Mouse (Mus musculus) thymus, adult 2 months (tissue): ENCODE results near the gene Erf. TPM values are rescaled to one million over a fixed set of nuclear protein-coding genes. Genes with fewer than 3 reads are reported as not detected.

ENCODE experiments used
- DNase-seq: peaks from one replicate; pipeline ENCODE4 v3.0.0; 2021
- H3K27ac ChIP-seq: fragments of 200-500 bp; 2 replicates; pipeline ENCODE4 v1.5.1; 2012; ENCODE audit warnings: low read length, control low read depth; ENCODE audit not compliant: control insufficient read depth, insufficient read depth
- H3K27me3 ChIP-seq: fragments of 200-500 bp; 2 replicates; pipeline ENCODE4 v1.6.1; 2012; ENCODE audit warnings: mild to moderate bottlenecking, low read length, moderate library complexity, mixed read lengths; ENCODE audit not compliant: control insufficient read depth, insufficient read depth
- H3K36me3 ChIP-seq: fragments of 200-500 bp; 2 replicates; pipeline ENCODE4 v1.6.1; 2012; ENCODE audit warnings: mild to moderate bottlenecking, low read length, moderate library complexity; ENCODE audit not compliant: control insufficient read depth, insufficient read depth
- H3K4me1 ChIP-seq: fragments of 200-500 bp; replicated peaks from 2 replicates; pipeline ENCODE4 v1.6.1; 2012; ENCODE audit warnings: low read length; ENCODE audit not compliant: control insufficient read depth, insufficient read depth
- H3K4me3 ChIP-seq: fragments of 200-500 bp; 2 replicates; pipeline ENCODE4 v1.5.1; 2012; ENCODE audit warnings: mild to moderate bottlenecking, low read length, control low read depth, moderate library complexity; ENCODE audit not compliant: control insufficient read depth, insufficient read depth
- CTCF ChIP-seq: fragments of 200-500 bp; IDR thresholded peaks from 2 replicates; pipeline ENCODE4 v1.5.1; 2012; ENCODE audit warnings: mild to moderate bottlenecking, control low read depth, low read length, moderate library complexity, borderline replicate concordance; ENCODE audit not compliant: control insufficient read depth, poor library complexity, insufficient read depth; ENCODE audit errors: extremely low read depth
- POLR2A ChIP-seq: fragments of 200-500 bp; IDR thresholded peaks from 2 replicates; pipeline ENCODE4 v1.6.1; 2012; ENCODE audit warnings: mild to moderate bottlenecking, low read length, control low read depth, moderate library complexity; ENCODE audit not compliant: control insufficient read depth, poor library complexity, insufficient read depth; ENCODE audit errors: extremely low read depth
- WGBS: fragments of 180-500 bp; shearing (Covaris S2); methylation state at CpG from one replicate; pipeline ENCODE4 v1.1.7; 2018; 5-methylcytosine and 5-hydroxymethylcytosine counted together
- polyA plus RNA-seq: library from polyadenylated mRNA; depleted of rRNA; stranded (reverse); fragments of >200 nt; gene quantifications from 2 replicates; pipeline ENCODE4 v1.2.3, GENCODE M21; 2012

Erf gene
- polyA plus RNA-seq, 1 experiment, result 59.4 TPM

- WGBS, result 28% methylated on average over 12 of the region's 12 CpGs
- no peaks in the 10 kb centered on the region for H3K27me3 ChIP-seq
- H3K36me3 ChIP-seq, result peaks cover 12% of the 10 kb centered on the region
- H3K4me3 ChIP-seq, result peak overlapping the region; percentile 24
- H3K27ac ChIP-seq, result peak overlapping the region; percentile 16
- no peak for TF ChIP-seq CTCF
- no peak for TF ChIP-seq POLR2A
- H3K4me1 ChIP-seq, result peaks cover 49% of the 10 kb centered on the region
- DNase-seq, result no peak
These were observed 30.7 kb upstream of the Erf start for GRCm38 (mm10) chr7:25281166-25281733.

GRCm38 (mm10) chr7:25279861-25280791 lies 29.6 kb upstream of the Erf start:
- Histone ChIP-seq H3K27ac (peak overlapping the region; percentile 24; the same call in 1 of the 2 replicates), H3K27me3 (no peaks in the 10 kb centered on the region), H3K4me1 (peaks cover 59% of the 10 kb centered on the region), H3K4me3 (peak overlapping the region; percentile 58), H3K36me3 (peaks cover under 1% of the 10 kb centered on the region)
- 22% methylated on average over 6 of the region's 6 CpGs for WGBS
- TF ChIP-seq CTCF, result no peak
- TF ChIP-seq POLR2A, result no peak
- peak; percentile 17 for DNase-seq

GRCm38 (mm10) chr7:25279076-25279860 lies 28.7 kb upstream of the Erf start:
- Histone ChIP-seq H3K4me1 (peaks cover 66% of the 10 kb centered on the region), H3K27ac (peak overlapping the region; percentile 48; the same call in 1 of the 2 replicates), H3K36me3 (no peaks in the 10 kb centered on the region), H3K27me3 (no peaks in the 10 kb centered on the region), H3K4me3 (peak overlapping the region; percentile 58)
- TF ChIP-seq POLR2A, result no peak; the same call in 1 of the 2 replicates
- peak; percentile 9; the same call in 1 of the 2 replicates for TF ChIP-seq CTCF
- WGBS, result under 1% methylated on average over 49 of the region's 49 CpGs
- peak; percentile 86 for DNase-seq

- H3K36me3 ChIP-seq, result no peaks in the 10 kb centered on the region
- TF ChIP-seq CTCF, result no peak
- peak; percentile 82; the same call in 1 of the 2 replicates for TF ChIP-seq POLR2A
- peak; percentile 90 for DNase-seq
- peak overlapping the region; percentile 90 for H3K27ac ChIP-seq
- WGBS, result under 1% methylated on average over 59 of the region's 60 CpGs
- H3K4me3 ChIP-seq, result peak overlapping the region; percentile 64
- no peaks in the 10 kb centered on the region for H3K27me3 ChIP-seq
- H3K4me1 ChIP-seq, result peaks cover 66% of the 10 kb centered on the region
These were observed 27.9 kb upstream of the Erf start for GRCm38 (mm10) chr7:25278341-25279075.

GRCm38 (mm10) chr7:25277998-25278340 lies 27.4 kb upstream of the Erf start:
- WGBS, result 5% methylated on average over 4 of the region's 4 CpGs
- Histone ChIP-seq H3K4me3 (no peak overlapping the region), H3K4me1 (peaks cover 66% of the 10 kb centered on the region), H3K27ac (peak overlapping the region; percentile 59; the same call in 1 of the 2 replicates), H3K36me3 (no peaks in the 10 kb centered on the region), H3K27me3 (no peaks in the 10 kb centered on the region)
- no peak for TF ChIP-seq POLR2A
- TF ChIP-seq CTCF, result 0 out of 2 replicates have a peak, but pooled peaks have one; percentile 20
- no peak for DNase-seq
